Mouse (Mus musculus) CH12.LX (cell line): ENCODE measurements around the gene Ccdc24. TPM values are rescaled to one million over a fixed set of nuclear protein-coding genes. Genes with fewer than 3 reads are reported as not detected.
A peak's percentile ranks its signal among the peaks of the same experiment; 100 is the strongest.

Experiments
- DNase-seq: peaks from one replicate; pipeline ENCODE4 v3.0.0-alpha.2; 2013; ENCODE audit errors: extremely low read depth
- H3K27ac ChIP-seq: 2 replicates; pipeline ENCODE4 v1.5.1; 2012; ENCODE audit warnings: low read depth, mild to moderate bottlenecking, control low read depth, moderate library complexity; ENCODE audit not compliant: insufficient read depth
- H3K27me3 ChIP-seq: replicated peaks from 2 replicates; pipeline ENCODE3; 2012; ENCODE audit warnings: inconsistent platforms
- H3K36me3 ChIP-seq, 2 experiments: replicated peaks in 1 of 2; 2 replicates each; pipeline versions ENCODE3 to v1.6.1; 2012; ENCODE audit warnings: inconsistent platforms in 1 of 2, low read length in 1 of 2, mild to moderate bottlenecking in 1 of 2, mixed read lengths in 1 of 2, moderate library complexity in 1 of 2; ENCODE audit not compliant: control insufficient read depth in 1 of 2, insufficient read depth in 1 of 2
- H3K4me1 ChIP-seq, 2 experiments: 2 replicates each; pipeline ENCODE4 v1.6.1; 2012; ENCODE audit warnings: inconsistent platforms in 1 of 2, moderate library complexity in 1 of 2; ENCODE audit not compliant: insufficient read depth in 2 of 2, control insufficient read depth in 1 of 2
- H3K4me2 ChIP-seq: 2 replicates; pipeline ENCODE4 v1.6.1; 2012; ENCODE audit warnings: low read depth, mild to moderate bottlenecking, control low read depth; ENCODE audit not compliant: poor library complexity, insufficient read depth, severe bottlenecking
- H3K4me3 ChIP-seq, 3 experiments: fragments of 150-350 bp in 1 of 3; sonication (generic) in 1 of 3; replicated peaks in 1 of 3; 2 replicates each; pipeline versions ENCODE3 to v1.5.1; 2011 to 2012; ENCODE audit warnings: low read depth in 2 of 3, low read length in 2 of 3, mild to moderate bottlenecking in 2 of 3, moderate library complexity in 2 of 3, control low read depth in 1 of 3, improper control_type of control experiment in 1 of 3, inconsistent platforms in 1 of 3, mixed read lengths in 1 of 3; ENCODE audit not compliant: poor library complexity in 1 of 3
- H3K79me2 ChIP-seq: replicated peaks from 2 replicates; pipeline ENCODE4 v1.6.1; 2012; ENCODE audit warnings: mild to moderate bottlenecking, moderate library complexity; ENCODE audit not compliant: control insufficient read depth, poor library complexity, insufficient read depth, severe bottlenecking; ENCODE audit errors: extremely low read depth
- H3K9ac ChIP-seq: 2 replicates; pipeline ENCODE4 v1.6.1; 2012; ENCODE audit warnings: low read depth, mild to moderate bottlenecking, control low read depth, moderate library complexity; ENCODE audit not compliant: insufficient read depth
- H3K9me3 ChIP-seq: replicated peaks from 2 replicates; pipeline ENCODE3; 2012; ENCODE audit warnings: low read length, inconsistent platforms, mixed read lengths
- BHLHE40 ChIP-seq: IDR thresholded peaks from 2 replicates; pipeline ENCODE4 v1.6.1; 2011; ENCODE audit warnings: mild to moderate bottlenecking, low read depth, low read length, improper control_type of control experiment
- CHD1 ChIP-seq: IDR thresholded peaks from 2 replicates; pipeline ENCODE4 v1.6.1; 2012; ENCODE audit warnings: low read depth, low read length, improper control_type of control experiment, inconsistent platforms
- CHD2 ChIP-seq: IDR thresholded peaks from 2 replicates; pipeline ENCODE4 v1.6.1; 2011; ENCODE audit warnings: low read length, improper control_type of control experiment
- E2F4 ChIP-seq: IDR thresholded peaks from 2 replicates; pipeline ENCODE4 v1.6.1; 2011; ENCODE audit warnings: low read depth, low read length, improper control_type of control experiment; ENCODE audit not compliant: insufficient replicate concordance
- EP300 ChIP-seq: IDR thresholded peaks from 2 replicates; pipeline ENCODE4 v1.6.1; 2011; ENCODE audit warnings: low read length, improper control_type of control experiment
- ETS1 ChIP-seq: conservative IDR thresholded peaks from 2 replicates; pipeline ENCODE4 v1.6.1; 2012; ENCODE audit warnings: low read depth, mild to moderate bottlenecking, inconsistent platforms, low read length, improper control_type of control experiment, moderate library complexity
- HCFC1 ChIP-seq: IDR thresholded peaks from 2 replicates; pipeline ENCODE4 v1.6.1; 2012; ENCODE audit warnings: low read depth, mild to moderate bottlenecking, inconsistent platforms, low read length, improper control_type of control experiment
- JUN ChIP-seq: IDR thresholded peaks from 2 replicates; pipeline ENCODE4 v1.6.1; 2011; ENCODE audit warnings: low read depth, mild to moderate bottlenecking, low read length, improper control_type of control experiment, moderate library complexity; ENCODE audit not compliant: insufficient read depth
- KAT2A ChIP-seq: IDR thresholded peaks from 2 replicates; pipeline ENCODE4 v1.6.1; 2012; ENCODE audit warnings: low read length, improper control_type of control experiment, inconsistent platforms; ENCODE audit not compliant: insufficient replicate concordance
- MAFK ChIP-seq: IDR thresholded peaks from 2 replicates; pipeline ENCODE4 v1.6.1; 2011; ENCODE audit warnings: low read length, improper control_type of control experiment; ENCODE audit not compliant: insufficient replicate concordance
- MAX ChIP-seq: IDR thresholded peaks from 2 replicates; pipeline ENCODE4 v1.6.1; 2011; ENCODE audit warnings: low read length, improper control_type of control experiment
- MXI1 ChIP-seq: IDR thresholded peaks from 2 replicates; pipeline ENCODE4 v1.6.1; 2011; ENCODE audit warnings: mild to moderate bottlenecking, low read depth, low read length, improper control_type of control experiment
- NRF1 ChIP-seq: IDR thresholded peaks from 2 replicates; pipeline ENCODE4 v1.6.1; 2014; ENCODE audit warnings: low read depth, mild to moderate bottlenecking, inconsistent platforms, low read length, improper control_type of control experiment, moderate library complexity
- PAX5 ChIP-seq: IDR thresholded peaks from 2 replicates; pipeline ENCODE4 v1.6.1; 2012; ENCODE audit warnings: low read length, inconsistent platforms, mixed read lengths
- POLR2AphosphoS2 ChIP-seq: IDR thresholded peaks from 2 replicates; pipeline ENCODE4 v1.6.1; 2011; ENCODE audit warnings: low read depth, low read length, improper control_type of control experiment
- SMC3 ChIP-seq: IDR thresholded peaks from 2 replicates; pipeline ENCODE4 v1.6.1; 2011; ENCODE audit warnings: low read depth, low read length, improper control_type of control experiment
- UBTF ChIP-seq: IDR thresholded peaks from 2 replicates; pipeline ENCODE4 v1.6.1; 2012; ENCODE audit warnings: low read depth, mild to moderate bottlenecking, inconsistent platforms, low read length, improper control_type of control experiment, moderate library complexity
- USF1 ChIP-seq: IDR thresholded peaks from 2 replicates; pipeline ENCODE4 v1.6.1; 2014; ENCODE audit warnings: low read depth, mild to moderate bottlenecking, inconsistent platforms, low read length, improper control_type of control experiment
- USF2 ChIP-seq: conservative IDR thresholded peaks from 2 replicates; pipeline ENCODE4 v1.6.1; 2011; ENCODE audit warnings: low read depth, low read length, improper control_type of control experiment
- ZC3H11A ChIP-seq: IDR thresholded peaks from 2 replicates; pipeline ENCODE4 v1.6.1; 2012; ENCODE audit warnings: low read depth, mild to moderate bottlenecking, inconsistent platforms, low read length, improper control_type of control experiment
- ZMIZ1 ChIP-seq: IDR thresholded peaks from 2 replicates; pipeline ENCODE4 v1.6.1; 2012; ENCODE audit warnings: low read depth, mild to moderate bottlenecking, inconsistent platforms, low read length, improper control_type of control experiment
- dilution Hi-C: fragments of 300-500 bp; cut with MboI; formaldehyde crosslinking; loops from 2 replicates; pipeline ENCODE4 v1.14.3; 2020; ENCODE audit warnings: low sequenced_read_pairs; ENCODE audit not compliant: extremely low pct_unique_long_range_greater_than_20kb, extremely low pct_ligation_motif_present
- in situ Hi-C: fragments of 300-500 bp; cut with MboI; formaldehyde crosslinking; loops from 3 replicates; pipeline ENCODE4 v1.14.3; 2019; ENCODE audit warnings: low sequenced_read_pairs, low pct_ligation_motif_present, low pct_unique_long_range_greater_than_20kb, mixed read lengths
- polyA plus RNA-seq: library from polyadenylated mRNA; unstranded; fragments of >175 nt; gene quantifications from 2 replicates; pipeline ENCODE4 v1.2.1, GENCODE M21; 2012; ENCODE audit warnings: low read depth; ENCODE audit not compliant: insufficient read length
- total RNA-seq, 2 experiments: library from RNA; depleted of rRNA; stranded (reverse); fragments of 300-350 nt in 1 of 2; fragments of >200 nt in 1 of 2; gene quantifications; 2 replicates each; pipeline ENCODE4 v1.2.3; 2012 to 2014

Ccdc24 gene
- total and polyA plus RNA-seq, 3 experiments, result 0.81 to 0.93 TPM; not detected in 1

DNA sequence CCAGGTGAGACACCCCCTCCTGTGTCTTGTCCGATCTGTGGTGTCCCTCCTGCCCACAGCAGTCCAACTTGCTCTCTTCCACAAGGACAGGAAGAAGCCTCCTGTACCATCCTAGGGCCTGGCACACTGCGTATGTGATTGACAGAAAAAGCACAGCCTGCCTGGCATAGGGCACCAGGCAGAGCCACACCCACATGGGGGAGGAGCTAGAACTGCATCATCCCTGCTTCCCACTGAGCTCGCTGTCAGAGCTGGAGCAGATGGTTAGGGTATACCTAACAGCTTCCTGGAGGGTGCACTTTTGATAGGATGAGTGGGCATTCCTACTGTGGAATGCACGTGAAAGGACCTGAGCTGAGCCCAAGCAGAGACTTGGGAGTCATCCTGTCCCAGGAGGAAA, 9.5 kb downstream of the Ccdc24 start:
- Histone ChIP-seq H3K79me2 (no peaks in the 10 kb centered on the region), H3K36me3 (peaks cover 63 to 96% of the 10 kb centered on the region in 2 experiments), H3K27ac (no peak overlapping the region), H3K4me2 (no peak overlapping the region), H3K9me3 (no peaks in the 10 kb centered on the region), H3K27me3 (no peaks in the 10 kb centered on the region), H3K9ac (no peak overlapping the region), H3K4me1 (peaks cover 14 to 22% of the 10 kb centered on the region in 2 experiments), H3K4me3 (no peak overlapping the region)
- in situ Hi-C loops (no loop called here), dilution Hi-C loops (no loop called here)
- TF ChIP-seq MAFK (no peak), SMC3 (no peak), CHD1 (no peak), CHD2 (no peak), BHLHE40 (no peak), UBTF (no peak), MAX (no peak), MXI1 (no peak), ETS1 (no peak), USF1 (no peak), KAT2A (no peak), JUN (no peak), USF2 (no peak), PAX5 (no peak), E2F4 (no peak), EP300 (no peak), ZC3H11A (no peak), HCFC1 (no peak), ZMIZ1 (no peak)
- peak; percentile 43 for DNase-seq

DNA sequence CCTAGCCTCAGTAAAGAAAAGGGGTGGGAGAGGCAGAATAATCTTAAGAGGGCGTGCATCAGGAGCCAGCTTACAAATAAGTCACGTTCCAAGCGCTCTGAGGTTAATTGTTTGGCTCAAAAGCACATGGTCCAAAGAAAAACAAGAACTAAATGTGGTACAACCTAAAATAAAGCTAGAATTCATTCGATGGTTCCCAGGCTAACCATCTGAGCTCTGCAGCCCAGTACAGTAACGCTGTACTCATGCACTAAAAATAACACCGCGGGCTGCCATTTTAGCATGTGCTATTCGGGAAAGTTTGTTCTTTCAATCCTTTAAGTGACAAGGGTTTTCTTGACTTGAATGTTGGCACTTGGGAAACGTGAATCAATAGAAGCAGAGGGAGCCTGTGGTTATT, 11.8 kb downstream of the Ccdc24 start:
- H3K4me3 ChIP-seq, result no peak overlapping the region
- dilution Hi-C loops (no loop called here), in situ Hi-C loops (no loop called here)
- DNase-seq, result no peak
- no peak overlapping the region for H3K4me2 ChIP-seq
- no peaks in the 10 kb centered on the region for H3K27me3 ChIP-seq
- no peak overlapping the region for H3K27ac ChIP-seq
- H3K36me3 ChIP-seq, result peaks cover 65 to 95% of the 10 kb centered on the region in 2 experiments
- H3K9me3 ChIP-seq, result no peaks in the 10 kb centered on the region
- H3K4me1 ChIP-seq, result peaks cover 14 to 22% of the 10 kb centered on the region in 2 experiments
- H3K79me2 ChIP-seq, result no peaks in the 10 kb centered on the region
- H3K9ac ChIP-seq, result no peak overlapping the region
- no peak for TF ChIP-seq MAFK
- TF ChIP-seq NRF1, result no peak
- no peak for TF ChIP-seq POLR2AphosphoS2
- TF ChIP-seq MAX, result no peak
